Mouse (Mus musculus): ENCODE data around the gene Plekhg1. TPM values are rescaled to one million over a fixed set of nuclear protein-coding genes. Genes with fewer than 3 reads are reported as not detected.

Plekhg1 gene
- polyA plus RNA-seq, 1 experiment, result under 0.01 TPM

- Histone ChIP-seq H3ac (ENCODE audit: control insufficient read depth, insufficient read length) (no peak overlapping the region), H3K4me2 (ENCODE audit: low read depth) (no peak overlapping the region), H3K27me3 (ENCODE audit: control insufficient read depth, insufficient read depth, insufficient read length) (peaks cover 5% of the 10 kb centered on the region), H3K79me2 (ENCODE audit: control insufficient read depth, insufficient read depth) (no peaks in the 10 kb centered on the region), H3K36me3 (ENCODE audit: control insufficient read depth, insufficient read depth) (no peaks in the 10 kb centered on the region), H3K4me3 (no peak overlapping the region)
- TF ChIP-seq MAX (IDR thresholded peaks at IDR 0.05; ENCODE audit: low read depth) (no peak), TCF12 (IDR thresholded peaks at IDR 0.05; ENCODE audit: insufficient read depth, poor library complexity, severe bottlenecking) (no peak), REST (IDR thresholded peaks at IDR 0.05; ENCODE audit: insufficient read depth, insufficient read length) (no peak), USF1 (IDR thresholded peaks at IDR 0.05; ENCODE audit: low read depth) (no peak), CEBPB (IDR thresholded peaks at IDR 0.05; ENCODE audit: insufficient read depth, poor library complexity, severe bottlenecking) (no peak), POLR2AphosphoS2 (IDR thresholded peaks at IDR 0.05; ENCODE audit: insufficient read length, low read depth) (no peak), E2F4 (IDR thresholded peaks at IDR 0.05; ENCODE audit: insufficient read depth) (no peak), TCF3 (IDR thresholded peaks at IDR 0.05; ENCODE audit: insufficient read length, low read depth) (no peak), POLR2A (IDR thresholded peaks at IDR 0.05; ENCODE audit: insufficient read length, low read depth) (no peak), MYOG (IDR thresholded peaks at IDR 0.05; ENCODE audit: control insufficient read depth in 1 of 3, insufficient read depth in 1 of 3, insufficient read length in 2 of 3, low read depth in 2 of 3) (no peak), SRF (IDR thresholded peaks at IDR 0.05; ENCODE audit: control insufficient read depth, insufficient read length, low read depth) (no peak), MYOD1 (IDR thresholded peaks at IDR 0.05; ENCODE audit: control insufficient read depth in 1 of 3, insufficient read length in 2 of 3, low read depth in 2 of 3) (no peak)
Measured at GRCm38 (mm10) chr10:3867298-3867697, 127.1 kb downstream of the Plekhg1 start.

- no peaks in the 10 kb centered on the region for H3K36me3 ChIP-seq (ENCODE audit: control insufficient read depth, insufficient read depth)
- no peak overlapping the region for H3ac ChIP-seq (ENCODE audit: control insufficient read depth, insufficient read length)
- no peak overlapping the region for H3K4me2 ChIP-seq (ENCODE audit: low read depth)
- no peaks in the 10 kb centered on the region for H3K27me3 ChIP-seq (ENCODE audit: control insufficient read depth, insufficient read depth, insufficient read length)
- H3K4me3 ChIP-seq, result no peak overlapping the region
- H3K79me2 ChIP-seq (ENCODE audit: control insufficient read depth, insufficient read depth), result no peaks in the 10 kb centered on the region
- TF ChIP-seq REST (IDR thresholded peaks at IDR 0.05; ENCODE audit: insufficient read depth, insufficient read length) (no peak), MYOD1 (IDR thresholded peaks at IDR 0.05; ENCODE audit: control insufficient read depth in 1 of 3, insufficient read length in 2 of 3, low read depth in 2 of 3) (no peak), TCF12 (IDR thresholded peaks at IDR 0.05; ENCODE audit: insufficient read depth, poor library complexity, severe bottlenecking) (no peak), POLR2AphosphoS2 (IDR thresholded peaks at IDR 0.05; ENCODE audit: insufficient read length, low read depth) (no peak), E2F4 (IDR thresholded peaks at IDR 0.05; ENCODE audit: insufficient read depth) (no peak), CEBPB (IDR thresholded peaks at IDR 0.05; ENCODE audit: insufficient read depth, poor library complexity, severe bottlenecking) (no peak), SRF (IDR thresholded peaks at IDR 0.05; ENCODE audit: control insufficient read depth, insufficient read length, low read depth) (no peak), MAX (IDR thresholded peaks at IDR 0.05; ENCODE audit: low read depth) (no peak), MYOG (IDR thresholded peaks at IDR 0.05; ENCODE audit: control insufficient read depth in 1 of 3, insufficient read depth in 1 of 3, insufficient read length in 2 of 3, low read depth in 2 of 3) (no peak), POLR2A (IDR thresholded peaks at IDR 0.05; ENCODE audit: insufficient read length, low read depth) (no peak), TCF3 (IDR thresholded peaks at IDR 0.05; ENCODE audit: insufficient read length, low read depth) (no peak), USF1 (IDR thresholded peaks at IDR 0.05; ENCODE audit: low read depth) (no peak)
Measured at GRCm38 (mm10) chr10:3870828-3871227, 130.7 kb downstream of the Plekhg1 start.

- no peak overlapping the region for H3K4me2 ChIP-seq (ENCODE audit: low read depth)
- H3K4me3 ChIP-seq, result no peak overlapping the region
- no peaks in the 10 kb centered on the region for H3K36me3 ChIP-seq (ENCODE audit: control insufficient read depth, insufficient read depth)
- no peaks in the 10 kb centered on the region for H3K79me2 ChIP-seq (ENCODE audit: control insufficient read depth, insufficient read depth)
- H3K27me3 ChIP-seq (ENCODE audit: control insufficient read depth, insufficient read depth, insufficient read length), result no peaks in the 10 kb centered on the region
- TF ChIP-seq SRF (IDR thresholded peaks at IDR 0.05; ENCODE audit: control insufficient read depth, insufficient read length, low read depth) (no peak), MYOG (IDR thresholded peaks at IDR 0.05; ENCODE audit: control insufficient read depth in 1 of 3, insufficient read depth in 1 of 3, insufficient read length in 2 of 3, low read depth in 2 of 3) (no peak), MYOD1 (IDR thresholded peaks at IDR 0.05; ENCODE audit: control insufficient read depth in 1 of 3, insufficient read length in 2 of 3, low read depth in 2 of 3) (no peak), POLR2A (IDR thresholded peaks at IDR 0.05; ENCODE audit: insufficient read length, low read depth) (no peak), MAX (IDR thresholded peaks at IDR 0.05; ENCODE audit: low read depth) (no peak), TCF12 (IDR thresholded peaks at IDR 0.05; ENCODE audit: insufficient read depth, poor library complexity, severe bottlenecking) (no peak), CEBPB (IDR thresholded peaks at IDR 0.05; ENCODE audit: insufficient read depth, poor library complexity, severe bottlenecking) (no peak), E2F4 (IDR thresholded peaks at IDR 0.05; ENCODE audit: insufficient read depth) (no peak), TCF3 (IDR thresholded peaks at IDR 0.05; ENCODE audit: insufficient read length, low read depth) (no peak), REST (IDR thresholded peaks at IDR 0.05; ENCODE audit: insufficient read depth, insufficient read length) (no peak), POLR2AphosphoS2 (IDR thresholded peaks at IDR 0.05; ENCODE audit: insufficient read length, low read depth) (no peak), USF1 (IDR thresholded peaks at IDR 0.05; ENCODE audit: low read depth) (no peak)
- H3ac ChIP-seq (ENCODE audit: control insufficient read depth, insufficient read length), result no peak overlapping the region
Measured at GRCm38 (mm10) chr10:3873467-3873866, 133.3 kb downstream of the Plekhg1 start.

GRCm38 (mm10) chr10:3877852-3878535 lies 137.8 kb downstream of the Plekhg1 start:
- no peak for TF ChIP-seq CEBPB (IDR thresholded peaks at IDR 0.05; ENCODE audit: insufficient read depth, poor library complexity, severe bottlenecking)
- no peak for TF ChIP-seq MAX (IDR thresholded peaks at IDR 0.05; ENCODE audit: low read depth)
- no peak for TF ChIP-seq USF1 (IDR thresholded peaks at IDR 0.05; ENCODE audit: low read depth)
- TF ChIP-seq MYOD1 (IDR thresholded peaks at IDR 0.05; ENCODE audit: control insufficient read depth in 1 of 3, insufficient read length in 2 of 3, low read depth in 2 of 3), result no peak
- TF ChIP-seq MYOG (IDR thresholded peaks at IDR 0.05; ENCODE audit: control insufficient read depth in 1 of 3, insufficient read depth in 1 of 3, insufficient read length in 2 of 3, low read depth in 2 of 3), result no peak
- Histone ChIP-seq H3K27me3 (ENCODE audit: control insufficient read depth, insufficient read depth, insufficient read length) (no peaks in the 10 kb centered on the region), H3K4me3 (no peak overlapping the region), H3K36me3 (ENCODE audit: control insufficient read depth, insufficient read depth) (no peaks in the 10 kb centered on the region), H3K4me2 (ENCODE audit: low read depth) (no peak overlapping the region), H3K79me2 (ENCODE audit: control insufficient read depth, insufficient read depth) (no peaks in the 10 kb centered on the region), H3ac (ENCODE audit: control insufficient read depth, insufficient read length) (no peak overlapping the region)

Measured in myocyte (in vitro differentiated cells).